Mouse (Mus musculus) olfactory bulb, adult 2 months (tissue): ENCODE results near the gene Cpeb2.

ENCODE experiments used
- CTCF ChIP-seq: fragments of 200-500 bp; IDR thresholded peaks from 2 replicates; pipeline ENCODE4 v1.5.1; 2012; ENCODE audit warnings: low read depth, mild to moderate bottlenecking, low read length, moderate library complexity; ENCODE audit not compliant: insufficient read depth
- POLR2A ChIP-seq: fragments of 200-500 bp; IDR thresholded peaks from 2 replicates; pipeline ENCODE4 v1.6.1; 2012; ENCODE audit warnings: mild to moderate bottlenecking, low read depth, low read length, moderate library complexity; ENCODE audit not compliant: insufficient read depth

GRCm38 (mm10) chr5:43233316-43234181 lies 579 bp downstream of the Cpeb2 start:
- TF ChIP-seq CTCF: no peak
- no peak for TF ChIP-seq POLR2A
